Mouse (Mus musculus): ENCODE measurements at regions not wholly inside any gene's neighbourhood (a gene's known extent, or its start where the extent isn't known, plus 50 kb on each side); places are given as distances from the start of the nearest gene placed in this dataset.

- Histone ChIP-seq H3K27me3 (ENCODE audit: control insufficient read depth in 1 of 2, insufficient read depth in 2 of 2, low read length in 2 of 2) (peaks cover 7 to 8% of the 10 kb centered on the region in 2 experiments; a peak in 3 of 4 replicates), H3K4me1 (ENCODE audit: control insufficient read depth in 1 of 2, insufficient read depth in 2 of 2, low read length in 2 of 2) (peaks cover 3 to 14% of the 10 kb centered on the region in 2 experiments), H3K4me3 (ENCODE audit: control insufficient read depth in 1 of 2, insufficient read depth in 1 of 2, low read depth in 2 of 2, low read length in 2 of 2) (no peak overlapping the region), H3K79me2 (ENCODE audit: control insufficient read depth, insufficient read depth, low read length, poor library complexity) (no peaks in the 10 kb centered on the region), H3K9me3 (replicated peaks; ENCODE audit: insufficient read depth, low read length) (no peaks in the 10 kb centered on the region), H3K36me3 (ENCODE audit: control insufficient read depth in 1 of 2, insufficient read depth in 2 of 2, low read length in 2 of 2) (peaks cover 0 to 6% of the 10 kb centered on the region in 2 experiments; a peak in 2 of 4 replicates), H3K9ac (ENCODE audit: control insufficient read depth, low read depth, low read length, poor library complexity, severe bottlenecking) (no peak overlapping the region), H3K27ac (ENCODE audit: control insufficient read depth, low read depth, low read length) (no peak overlapping the region)
- DNase-seq (ENCODE audit: low read depth, low spot score) = no peak
- TF ChIP-seq HCFC1 (IDR thresholded peaks at IDR 0.05; ENCODE audit: low read depth, low read length) (no peak), MAZ (IDR thresholded peaks at IDR 0.05; ENCODE audit: low read depth, low read length) (no peak), JUND (IDR thresholded peaks at IDR 0.05; ENCODE audit: low read depth, low read length) (no peak), SMC3 (IDR thresholded peaks at IDR 0.05; ENCODE audit: low read depth, low read length) (no peak), GATA1 (IDR thresholded peaks at IDR 0.05; ENCODE audit: low read depth, low read length) (no peak), UBTF (IDR thresholded peaks at IDR 0.05; ENCODE audit: borderline replicate concordance, insufficient read depth, low read depth, low read length) (no peak), CTCF (IDR thresholded peaks at IDR 0.05 in 2 of 3, conservative IDR thresholded peaks at IDR 0.05 in 1 of 3; ENCODE audit: control insufficient read depth in 1 of 3, insufficient read depth in 1 of 3, low read depth in 2 of 3, low read length in 3 of 3, poor library complexity in 1 of 3, severe bottlenecking in 1 of 3) (no peak), MEF2A (IDR thresholded peaks at IDR 0.05; ENCODE audit: extremely low read depth, insufficient replicate concordance, low read depth, low read length, poor library complexity, severe bottlenecking) (no peak)
Observed at GRCm38 (mm10) chr13:107601132-107601439, 443.2 kb upstream of the Smim15 start.

DNA sequence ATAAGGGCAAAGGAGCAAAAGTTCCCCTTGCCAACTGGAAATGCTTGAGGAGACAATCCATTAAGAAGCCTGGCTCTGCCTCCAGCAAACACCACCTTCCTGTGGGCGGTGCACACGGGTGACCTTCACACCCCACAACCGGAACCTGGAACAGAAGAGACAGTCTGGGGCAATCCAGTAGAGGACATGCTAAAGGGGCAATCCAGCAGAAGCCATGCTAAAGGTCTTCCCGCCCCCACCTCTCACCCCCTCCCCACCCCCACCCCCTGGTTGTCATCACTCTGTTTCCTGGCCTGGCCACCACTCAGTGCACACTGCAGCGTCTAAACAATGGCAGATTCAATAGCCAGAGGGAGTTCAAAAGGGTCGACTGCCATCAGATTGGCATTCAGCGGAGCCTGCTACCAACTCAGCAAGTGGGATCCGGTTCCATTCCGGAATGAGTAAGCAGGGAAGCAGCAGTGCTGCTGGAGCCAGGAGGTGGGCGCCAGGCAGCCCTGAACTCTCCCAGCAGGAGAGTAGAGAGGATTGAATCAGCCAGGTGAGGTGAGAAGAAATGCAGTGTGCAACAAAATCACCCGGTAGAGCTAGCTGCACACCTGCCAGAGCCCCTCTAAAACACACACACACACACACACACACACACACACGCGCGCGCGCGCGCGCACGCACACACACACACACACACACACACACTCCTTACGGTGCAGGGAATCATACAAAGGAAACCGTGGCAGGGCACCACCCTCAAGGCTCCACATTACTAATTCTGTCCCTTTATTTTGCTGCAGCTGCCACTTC lies 443.7 kb upstream of the Smim15 start:
- TF ChIP-seq NELFE (IDR thresholded peaks at IDR 0.05; ENCODE audit: low read depth, low read length) (no peak), USF1 (IDR thresholded peaks at IDR 0.05; ENCODE audit: low read depth, low read length) (no peak), ZNF384 (IDR thresholded peaks at IDR 0.05; ENCODE audit: low read depth, low read length) (no peak), TBP (IDR thresholded peaks at IDR 0.05; ENCODE audit: low read depth, low read length) (no peak), UBTF (IDR thresholded peaks at IDR 0.05; ENCODE audit: borderline replicate concordance, insufficient read depth, low read depth, low read length) (no peak), NRF1 (IDR thresholded peaks at IDR 0.05; ENCODE audit: insufficient read depth, low read depth, low read length, poor library complexity, severe bottlenecking) (no peak), RCOR1 (IDR thresholded peaks at IDR 0.05; ENCODE audit: low read depth, low read length) (no peak), SMC3 (IDR thresholded peaks at IDR 0.05; ENCODE audit: low read depth, low read length) (no peak), ELF1 (IDR thresholded peaks at IDR 0.05; ENCODE audit: low read depth, low read length) (no peak), MEF2A (IDR thresholded peaks at IDR 0.05; ENCODE audit: extremely low read depth, insufficient replicate concordance, low read depth, low read length, poor library complexity, severe bottlenecking) (no peak), POLR2AphosphoS2 (IDR thresholded peaks at IDR 0.05; ENCODE audit: low read length) (no peak), MYC (IDR thresholded peaks at IDR 0.05; ENCODE audit: low read depth, low read length) (no peak), TAL1 (IDR thresholded peaks at IDR 0.05; ENCODE audit: low read length) (no peak), ZMIZ1 (IDR thresholded peaks at IDR 0.05; ENCODE audit: low read depth, low read length) (no peak), GATA1 (IDR thresholded peaks at IDR 0.05; ENCODE audit: low read depth, low read length) (no peak), JUND (IDR thresholded peaks at IDR 0.05; ENCODE audit: low read depth, low read length) (no peak), SIN3A (IDR thresholded peaks at IDR 0.05; ENCODE audit: low read length) (no peak)
- peaks cover 2 to 3% of the 10 kb centered on the region in 2 experiments; a peak in 2 of 4 replicates for H3K27me3 ChIP-seq (ENCODE audit: control insufficient read depth in 1 of 2, insufficient read depth in 2 of 2, low read length in 2 of 2)
- H3K4me3 ChIP-seq (ENCODE audit: control insufficient read depth in 1 of 2, insufficient read depth in 1 of 2, low read depth in 2 of 2, low read length in 2 of 2) = no peak overlapping the region
- H3K36me3 ChIP-seq (ENCODE audit: control insufficient read depth in 1 of 2, insufficient read depth in 2 of 2, low read length in 2 of 2) = peaks cover 0 to 9% of the 10 kb centered on the region in 2 experiments; a peak in 2 of 4 replicates
- no peaks in the 10 kb centered on the region for H3K79me2 ChIP-seq (ENCODE audit: control insufficient read depth, insufficient read depth, low read length, poor library complexity)
- peak; percentile 48 for DNase-seq (ENCODE audit: low read depth, low spot score)
- no peaks in the 10 kb centered on the region for H3K9me3 ChIP-seq (replicated peaks; ENCODE audit: insufficient read depth, low read length)
- H3K4me1 ChIP-seq (ENCODE audit: control insufficient read depth in 1 of 2, insufficient read depth in 2 of 2, low read length in 2 of 2) = peaks cover 3 to 19% of the 10 kb centered on the region in 2 experiments
- no peak overlapping the region for H3K9ac ChIP-seq (ENCODE audit: control insufficient read depth, low read depth, low read length, poor library complexity, severe bottlenecking)
- H3K27ac ChIP-seq (ENCODE audit: control insufficient read depth, low read depth, low read length) = no peak overlapping the region
